Mouse (Mus musculus) embryonic facial prominence, embryonic 14.5 days (tissue): Measurements from ENCODE around the gene Rad51c. TPM values are rescaled to one million over a fixed set of nuclear protein-coding genes. Genes with fewer than 3 reads are reported as not detected.
"Not testable (repeated sequence)": the region's sequence is repeated elsewhere in the genome, so short reads cannot be mapped to it uniquely, and the experiment has no call there.

Experiments
- ATAC-seq: fragments of 200-750 bp; cut with Nextera tagmentation; 2 replicates; pipeline ENCODE4 v1.8.0; 2017; ENCODE audit warnings: low read depth, moderate number of reproducible peaks, moderate TSS enrichment
- DNase-seq: peaks from one replicate; pipeline ENCODE4 v3.0.0-alpha.2; 2015; ENCODE audit warnings: low spot score
- H3K27ac ChIP-seq: fragments of 300-500 bp; sonication (generic); replicated peaks from 2 replicates; pipeline ENCODE4 v1.5.1; 2014; ENCODE audit warnings: low read depth, mild to moderate bottlenecking, low read length, moderate library complexity
- H3K27me3 ChIP-seq: fragments of 300-500 bp; sonication (generic); replicated peaks from 2 replicates; pipeline ENCODE4 v1.6.1; 2014; ENCODE audit warnings: low read length; ENCODE audit not compliant: control insufficient read depth, insufficient read depth
- H3K36me3 ChIP-seq: fragments of 300-500 bp; sonication (generic); 2 replicates; pipeline ENCODE4 v1.6.1; 2014; ENCODE audit warnings: low read length, mixed read lengths; ENCODE audit not compliant: control insufficient read depth, insufficient read depth
- H3K4me1 ChIP-seq: fragments of 300-500 bp; sonication (generic); 2 replicates; pipeline ENCODE4 v1.6.1; 2014; ENCODE audit warnings: antibody characterized with exemption, low read length; ENCODE audit not compliant: control insufficient read depth, insufficient read depth
- H3K4me2 ChIP-seq: fragments of 300-500 bp; sonication (generic); 2 replicates; pipeline ENCODE4 v1.6.1; 2014; ENCODE audit warnings: low read depth, mild to moderate bottlenecking, low read length, moderate library complexity, mixed read lengths
- H3K4me3 ChIP-seq: fragments of 300-500 bp; sonication (generic); 2 replicates; pipeline ENCODE4 v1.5.1; 2014; ENCODE audit warnings: low read depth, mild to moderate bottlenecking, low read length
- H3K9ac ChIP-seq: fragments of 300-500 bp; sonication (generic); 2 replicates; pipeline ENCODE4 v1.6.1; 2014; ENCODE audit warnings: low read depth, mild to moderate bottlenecking, low read length, moderate library complexity, mixed read lengths
- H3K9me3 ChIP-seq: fragments of 300-500 bp; sonication (generic); 2 replicates; pipeline ENCODE4 v1.6.1; 2016; ENCODE audit warnings: low read length; ENCODE audit not compliant: control insufficient read depth
- WGBS: fragments of 180-500 bp; shearing (Covaris S2); extraction: QIAGEN DNeasy Blood & Tissue Kit; methylation state at CpG from one replicate; pipeline ENCODE4 v1.1.7; 2014; 5-methylcytosine and 5-hydroxymethylcytosine counted together
- polyA plus RNA-seq: library from polyadenylated mRNA; unstranded; fragments of >200 nt; fragmentation: Nextera tagmentation; extraction: Ambion mirVana; gene quantifications from 2 replicates; pipeline ENCODE4 v1.2.1, GENCODE M21; 2014

Rad51c gene
- polyA plus RNA-seq, 1 experiment from 2014 or later = 5.2 TPM

DNA sequence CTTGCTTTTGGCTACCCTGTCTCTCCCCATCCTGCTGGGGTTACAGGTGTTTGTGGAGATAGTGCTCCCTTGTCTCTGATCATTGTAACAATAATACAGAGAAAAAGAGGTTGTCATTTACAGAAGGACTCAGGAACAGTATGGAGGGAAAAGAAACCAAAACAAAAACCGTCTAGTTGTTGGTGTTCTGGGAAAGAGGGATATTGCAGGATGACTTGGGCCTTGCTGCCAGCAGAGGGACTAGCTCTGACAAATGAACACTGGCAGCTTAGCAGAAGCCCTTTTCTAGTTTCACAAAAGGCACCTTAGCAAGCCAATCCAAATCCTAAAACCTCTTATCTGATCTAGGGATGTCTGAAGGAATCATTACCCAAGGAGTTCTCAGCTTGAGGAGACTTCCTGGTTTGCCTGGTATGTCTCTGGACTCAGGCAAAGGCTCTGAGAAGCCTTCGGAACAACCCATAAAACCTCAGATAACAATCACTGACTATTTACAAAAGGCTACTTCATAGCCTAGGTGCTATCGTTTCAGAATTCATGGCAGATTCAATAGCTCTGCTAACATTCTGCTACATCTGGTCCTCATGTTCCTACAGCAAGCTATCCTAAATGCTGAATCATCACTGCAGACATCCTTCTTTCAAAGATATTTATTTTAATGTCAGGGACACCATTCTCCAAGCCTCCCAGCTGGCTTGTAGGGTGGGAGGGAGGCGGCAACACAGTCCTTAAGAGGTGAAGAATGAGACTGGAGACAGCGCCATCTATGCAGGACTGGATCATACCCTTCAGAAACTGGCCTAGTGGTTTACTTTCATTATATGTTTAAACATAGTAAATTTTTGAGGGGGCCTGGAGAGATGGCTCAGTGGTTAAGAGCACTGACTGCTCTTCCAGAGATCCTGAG, 31.8 kb upstream of the Rad51c start:
- Histone ChIP-seq H3K4me2 (no peak overlapping the region), H3K4me1 (no peaks in the 10 kb centered on the region), H3K9ac (no peak overlapping the region), H3K27ac (no peak overlapping the region), H3K27me3 (no peaks in the 10 kb centered on the region), H3K36me3 (no peaks in the 10 kb centered on the region), H3K9me3 (no peaks in the 10 kb centered on the region), H3K4me3 (no peak overlapping the region)
- WGBS = 59% methylated on average over 5 of the region's 5 CpGs
- ATAC-seq (no peak), DNase-seq (no peak)

DNA sequence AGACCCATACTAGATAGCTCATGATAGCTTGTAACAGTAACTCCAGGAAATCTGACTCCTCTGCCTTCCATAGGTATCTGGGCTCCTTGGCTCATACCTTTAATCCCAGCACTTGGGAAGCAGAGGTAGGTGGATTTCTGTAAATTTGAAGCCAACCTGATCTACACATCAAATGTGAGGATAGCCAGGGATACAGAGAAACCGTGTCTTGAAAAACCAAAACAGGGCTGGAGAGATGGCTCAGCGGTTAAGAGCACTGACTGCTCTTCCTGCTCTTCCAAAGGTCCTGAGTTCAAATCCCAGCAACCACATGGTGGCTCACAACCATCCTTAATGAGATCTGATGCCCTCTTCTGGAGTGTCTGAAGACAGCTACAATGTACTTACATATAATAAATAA, 30.4 kb upstream of the Rad51c start:
- H3K36me3 ChIP-seq, H3K27me3 ChIP-seq, ATAC-seq, H3K4me1 ChIP-seq, H3K27ac ChIP-seq, H3K4me2 ChIP-seq, H3K9me3 ChIP-seq, H3K9ac ChIP-seq, H3K4me3 ChIP-seq, DNase-seq: not testable (repeated sequence)
- 97% methylated on average over 2 of the region's 2 CpGs for WGBS

DNA sequence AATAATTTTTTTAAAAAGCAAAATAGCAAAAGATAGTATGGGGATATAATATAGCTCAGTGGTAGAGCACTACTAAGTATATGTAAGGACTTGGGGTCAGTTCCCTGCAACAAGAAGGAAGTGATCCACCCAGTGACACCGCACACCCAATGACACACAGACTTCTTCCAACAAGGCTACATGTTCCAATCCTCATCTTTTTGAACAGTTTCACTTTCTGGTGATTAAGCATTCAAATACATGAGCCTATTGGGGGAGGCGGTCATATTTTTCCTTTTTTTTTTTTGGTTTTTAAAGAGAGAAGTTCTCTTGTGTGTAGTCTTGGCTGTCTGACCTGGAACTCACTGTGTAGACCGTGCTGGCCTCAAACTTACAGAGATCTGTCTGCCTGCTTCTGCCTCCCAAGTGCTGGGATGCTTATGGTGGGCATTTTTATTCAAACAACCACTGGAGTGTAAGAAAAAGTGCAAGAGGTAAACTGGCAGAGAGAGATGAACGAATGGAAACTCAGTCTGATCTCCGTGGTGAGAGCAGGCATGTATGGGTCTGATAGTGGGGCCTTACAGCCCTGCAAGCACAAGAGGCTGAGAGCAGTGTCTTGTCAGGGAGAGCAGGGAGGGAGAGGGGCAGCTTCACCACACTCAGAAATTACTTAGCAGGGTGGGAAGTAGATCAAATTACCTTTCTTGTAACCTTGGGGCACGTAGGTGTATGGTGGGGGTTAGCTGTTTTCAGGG, 28.3 kb upstream of the Rad51c start:
- 51% methylated on average over 6 of the region's 6 CpGs for WGBS

DNA sequence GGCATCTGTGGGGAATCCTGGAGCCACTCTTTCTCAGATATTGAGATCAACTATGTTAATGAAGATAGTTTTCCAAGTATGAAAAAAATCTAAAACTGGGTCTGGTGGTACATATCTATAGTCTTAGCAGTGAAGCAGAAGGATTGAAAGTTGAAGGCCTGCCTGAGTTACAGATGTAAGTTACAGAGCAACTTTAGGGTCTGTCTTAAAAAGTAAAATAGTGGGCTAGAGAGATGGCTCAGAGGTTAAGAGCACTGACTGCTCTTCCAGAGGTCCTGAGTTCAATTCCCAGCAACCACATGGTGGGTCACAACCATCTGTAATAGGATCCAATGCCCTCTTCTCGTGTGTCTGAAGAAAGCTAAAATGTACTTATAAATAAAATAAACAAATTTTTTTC, 27.7 kb upstream of the Rad51c start:
- Histone ChIP-seq H3K27me3 (no peaks in the 10 kb centered on the region), H3K36me3 (no peaks in the 10 kb centered on the region), H3K4me3 (no peak overlapping the region), H3K9me3 (no peaks in the 10 kb centered on the region), H3K27ac (no peak overlapping the region), H3K4me1 (no peaks in the 10 kb centered on the region), H3K9ac (no peak overlapping the region), H3K4me2 (no peak overlapping the region)
- DNase-seq (no peak), ATAC-seq (no peak)
- WGBS = 63% methylated on average over 1 of the region's 1 CpGs

More for the DNA sequence above, 28.3 kb upstream of the Rad51c start:
- no peak overlapping the region for H3K4me3 ChIP-seq
- H3K9ac ChIP-seq = no peak overlapping the region
- H3K27ac ChIP-seq = no peak overlapping the region
- no peaks in the 10 kb centered on the region for H3K4me1 ChIP-seq
- H3K9me3 ChIP-seq = no peaks in the 10 kb centered on the region
- no peak for DNase-seq
- ATAC-seq = no peak
- H3K4me2 ChIP-seq = no peak overlapping the region
- H3K27me3 ChIP-seq = no peaks in the 10 kb centered on the region
- no peaks in the 10 kb centered on the region for H3K36me3 ChIP-seq

DNA sequence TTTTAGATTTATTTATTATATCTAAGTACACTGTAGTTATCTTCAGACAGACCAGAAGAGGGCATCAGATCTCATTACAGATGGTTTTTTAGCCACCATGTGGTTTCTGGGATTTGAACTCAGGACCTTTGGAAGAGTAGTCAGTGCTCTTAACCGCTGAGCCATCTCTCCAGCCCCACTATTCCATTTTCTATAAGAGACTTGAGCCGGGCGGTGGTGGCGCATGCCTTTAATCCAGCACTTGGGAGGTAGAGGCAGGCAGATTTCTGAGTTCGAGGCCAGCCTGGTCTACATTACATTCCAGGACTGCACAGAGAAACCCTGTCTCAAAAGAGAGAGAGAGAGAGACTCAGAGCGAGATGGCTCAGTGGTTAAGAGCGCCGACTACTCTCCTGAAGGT, 27.1 kb upstream of the Rad51c start:
- H3K4me2 ChIP-seq, H3K4me3 ChIP-seq, H3K36me3 ChIP-seq, H3K27ac ChIP-seq, H3K9ac ChIP-seq, ATAC-seq, H3K27me3 ChIP-seq, DNase-seq, H3K4me1 ChIP-seq, H3K9me3 ChIP-seq: not testable (repeated sequence)
- 94% methylated on average over 8 of the region's 8 CpGs for WGBS

DNA sequence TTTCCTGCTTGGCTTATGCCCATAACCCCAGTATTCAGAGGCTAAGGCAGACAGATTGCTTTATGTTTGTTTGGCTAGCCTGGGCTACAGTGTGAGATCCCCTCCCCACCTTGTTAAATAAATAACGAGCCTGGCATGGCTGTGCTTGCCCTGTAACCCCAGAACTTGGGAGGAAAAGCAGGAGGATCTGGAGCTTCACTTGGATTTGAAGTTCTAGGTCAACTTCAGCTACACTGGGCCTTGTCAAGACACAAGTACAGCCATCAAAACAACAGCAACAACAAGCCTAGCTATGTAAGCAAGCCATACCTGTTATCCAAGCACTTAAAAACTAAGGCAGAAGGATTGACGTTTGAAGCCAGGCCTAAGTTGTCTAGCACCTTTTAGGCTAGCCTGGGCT, 25.6 kb upstream of the Rad51c start:
- ATAC-seq = no peak
- no peak overlapping the region for H3K4me3 ChIP-seq
- no peak overlapping the region for H3K9ac ChIP-seq
- H3K36me3 ChIP-seq = no peaks in the 10 kb centered on the region
- 74% methylated on average over 2 of the region's 2 CpGs for WGBS
- H3K4me1 ChIP-seq = no peaks in the 10 kb centered on the region
- no peaks in the 10 kb centered on the region for H3K9me3 ChIP-seq
- no peaks in the 10 kb centered on the region for H3K27me3 ChIP-seq
- H3K4me2 ChIP-seq = no peak overlapping the region
- H3K27ac ChIP-seq = no peak overlapping the region
- no peak for DNase-seq

DNA sequence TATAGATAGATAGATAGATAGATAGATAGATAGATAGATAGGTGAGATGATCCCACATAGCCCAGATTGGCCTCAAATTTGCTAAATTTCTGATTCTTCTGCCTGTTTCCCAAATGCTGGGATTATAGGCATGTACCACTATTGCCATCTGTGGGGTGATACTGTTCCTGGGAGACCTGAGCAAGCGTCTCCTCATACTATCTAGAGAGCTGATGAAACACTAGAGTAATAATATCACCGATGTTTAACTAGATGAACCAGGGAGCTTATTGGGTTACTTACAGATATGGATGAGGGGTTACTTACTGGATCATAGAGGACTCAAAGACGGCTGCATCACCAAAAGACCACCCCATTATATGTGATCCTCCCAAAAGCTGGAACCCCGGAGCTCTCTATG, 24.6 kb upstream of the Rad51c start:
- WGBS = 80% methylated on average over 4 of the region's 4 CpGs
- no peaks in the 10 kb centered on the region for H3K9me3 ChIP-seq
- DNase-seq = no peak

DNA sequence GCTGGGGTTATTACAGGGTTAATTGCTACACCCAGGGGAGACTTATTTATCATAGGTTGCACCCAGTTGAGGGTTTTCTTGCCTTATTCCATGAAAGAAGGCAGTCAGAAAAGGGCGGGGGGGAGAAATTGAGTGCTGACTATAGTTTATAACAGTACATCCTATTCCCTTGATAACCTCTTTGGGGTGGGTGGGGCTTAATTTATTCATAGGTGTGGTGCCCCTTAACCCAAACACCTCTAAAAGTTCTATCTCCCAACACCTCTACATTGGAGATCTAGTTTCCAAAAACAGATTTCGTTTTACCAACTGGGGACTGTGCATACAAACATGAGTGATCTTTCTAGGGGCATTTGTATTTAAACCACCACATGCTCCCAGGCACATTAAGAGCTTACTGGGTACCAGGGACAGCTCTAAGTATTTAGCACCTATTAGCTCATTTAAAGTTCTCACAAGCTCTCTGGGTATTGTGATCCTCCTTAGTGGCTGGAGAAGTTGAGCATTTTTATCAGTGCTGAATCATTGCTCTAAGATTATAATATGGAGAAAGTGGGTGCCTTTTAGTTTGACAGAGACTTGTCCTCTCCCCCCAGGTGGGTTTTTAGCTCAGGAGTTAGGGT, 23.4 kb upstream of the Rad51c start:
- Histone ChIP-seq H3K4me1 (no peaks in the 10 kb centered on the region), H3K4me3 (no peak overlapping the region), H3K36me3 (no peaks in the 10 kb centered on the region), H3K9me3 (no peaks in the 10 kb centered on the region), H3K27ac (no peak overlapping the region), H3K9ac (no peak overlapping the region), H3K4me2 (no peak overlapping the region), H3K27me3 (no peaks in the 10 kb centered on the region)
- 79% methylated on average over 2 of the region's 2 CpGs for WGBS
- DNase-seq (no peak), ATAC-seq (no peak)

More for the DNA sequence above, 24.6 kb upstream of the Rad51c start:
- ATAC-seq = no peak
- Histone ChIP-seq H3K4me1 (no peaks in the 10 kb centered on the region), H3K9ac (no peak overlapping the region), H3K27me3 (no peaks in the 10 kb centered on the region), H3K4me2 (no peak overlapping the region), H3K4me3 (no peak overlapping the region), H3K36me3 (no peaks in the 10 kb centered on the region), H3K27ac (no peak overlapping the region)
